Mouse (Mus musculus): ENCODE results near the gene Asl. TPM values are rescaled to one million over a fixed set of nuclear protein-coding genes. Genes with fewer than 3 reads are reported as not detected.
"Not testable (repeated sequence)": the region's sequence is repeated elsewhere in the genome, so short reads cannot be mapped to it uniquely, and the experiment has no call there.

Asl gene
- total and polyA plus RNA-seq, 2 experiments from 2014 or later = 31.4 to 43.2 TPM

GRCm38 (mm10) chr5:130037752-130038455 lies 8.9 kb upstream of the Asl start:
- peak; percentile 74 for TF ChIP-seq CTCF (IDR thresholded peaks at IDR 0.05; ENCODE audit: low read depth)
- Histone ChIP-seq H3K4me3 (ENCODE audit: low read length) (no peak overlapping the region), H3K36me3 (ENCODE audit: insufficient read depth, low read length) (peaks cover 44% of the 10 kb centered on the region), H3K4me2 (ENCODE audit: low read depth, low read length) (no peak overlapping the region), H3K27me3 (ENCODE audit: insufficient read depth, low read length) (no peaks in the 10 kb centered on the region), H3K9me3 (ENCODE audit: low read length) (no peaks in the 10 kb centered on the region), H3K9ac (replicated peaks; ENCODE audit: low read length) (no peak overlapping the region), H3K27ac (no peak overlapping the region), H3K4me1 (ENCODE audit: insufficient read depth, low read length) (no peaks in the 10 kb centered on the region)
- WGBS = 66% methylated on average over 19 of the region's 19 CpGs
- ATAC-seq (no peak), DNase-seq (ENCODE audit: low spot score) (peak; percentile 74)

GRCm38 (mm10) chr5:130036300-130036699 lies 7.3 kb upstream of the Asl start:
- not testable (repeated sequence) for H3K4me2 ChIP-seq (ENCODE audit: low read depth, low read length); DNase-seq (ENCODE audit: low spot score); H3K9me3 ChIP-seq (ENCODE audit: low read length); H3K9ac ChIP-seq (replicated peaks; ENCODE audit: low read length); H3K4me3 ChIP-seq (ENCODE audit: low read length); H3K27me3 ChIP-seq (ENCODE audit: insufficient read depth, low read length); H3K27ac ChIP-seq; H3K4me1 ChIP-seq (ENCODE audit: insufficient read depth, low read length); ATAC-seq
- WGBS = 67% methylated on average over 2 of the region's 2 CpGs
- peaks cover 30% of the 10 kb centered on the region for H3K36me3 ChIP-seq (ENCODE audit: insufficient read depth, low read length)
- peak; percentile 48 for TF ChIP-seq CTCF (IDR thresholded peaks at IDR 0.05; ENCODE audit: low read depth)

GRCm38 (mm10) chr5:130033869-130034268 lies 4.8 kb upstream of the Asl start:
- ATAC-seq (no peak), DNase-seq (ENCODE audit: low spot score) (no peak)
- Histone ChIP-seq H3K4me2 (ENCODE audit: low read depth, low read length) (no peak overlapping the region), H3K4me1 (ENCODE audit: insufficient read depth, low read length) (peaks cover 6% of the 10 kb centered on the region; the same call in 1 of the 2 replicates), H3K27me3 (ENCODE audit: insufficient read depth, low read length) (no peaks in the 10 kb centered on the region), H3K36me3 (ENCODE audit: insufficient read depth, low read length) (peaks cover 21% of the 10 kb centered on the region), H3K9me3 (ENCODE audit: low read length) (no peaks in the 10 kb centered on the region), H3K27ac (no peak overlapping the region), H3K9ac (replicated peaks; ENCODE audit: low read length) (no peak overlapping the region), H3K4me3 (ENCODE audit: low read length) (no peak overlapping the region)
- WGBS = 78% methylated on average over 2 of the region's 2 CpGs
- no peak for TF ChIP-seq CTCF (IDR thresholded peaks at IDR 0.05; ENCODE audit: low read depth)

GRCm38 (mm10) chr5:130031410-130032390 lies 2.7 kb upstream of the Asl start:
- H3K4me3 ChIP-seq (ENCODE audit: low read length) = no peak overlapping the region
- TF ChIP-seq CTCF (IDR thresholded peaks at IDR 0.05; ENCODE audit: low read depth) = no peak
- peaks cover 12% of the 10 kb centered on the region for H3K36me3 ChIP-seq (ENCODE audit: insufficient read depth, low read length)
- H3K27ac ChIP-seq = no peak overlapping the region
- peaks cover 6% of the 10 kb centered on the region; the same call in 1 of the 2 replicates for H3K4me1 ChIP-seq (ENCODE audit: insufficient read depth, low read length)
- no peak for ATAC-seq
- 89% methylated on average over 19 of the region's 19 CpGs for WGBS
- no peaks in the 10 kb centered on the region for H3K27me3 ChIP-seq (ENCODE audit: insufficient read depth, low read length)
- no peaks in the 10 kb centered on the region for H3K9me3 ChIP-seq (ENCODE audit: low read length)
- no peak overlapping the region for H3K9ac ChIP-seq (replicated peaks; ENCODE audit: low read length)
- H3K4me2 ChIP-seq (ENCODE audit: low read depth, low read length) = no peak overlapping the region
- DNase-seq (ENCODE audit: low spot score) = no peak

- Histone ChIP-seq H3K36me3 (ENCODE audit: insufficient read depth, low read length) (no peaks in the 10 kb centered on the region), H3K4me3 (ENCODE audit: low read length) (no peak overlapping the region), H3K9me3 (ENCODE audit: low read length) (no peaks in the 10 kb centered on the region), H3K27ac (no peak overlapping the region), H3K4me1 (ENCODE audit: insufficient read depth, low read length) (peaks cover 6% of the 10 kb centered on the region; the same call in 1 of the 2 replicates), H3K4me2 (ENCODE audit: low read depth, low read length) (no peak overlapping the region), H3K9ac (replicated peaks; ENCODE audit: low read length) (no peak overlapping the region), H3K27me3 (ENCODE audit: insufficient read depth, low read length) (no peaks in the 10 kb centered on the region)
- ATAC-seq = no peak
- WGBS = 84% methylated on average over 7 of the region's 7 CpGs
- DNase-seq (ENCODE audit: low spot score) = no peak
- TF ChIP-seq CTCF (IDR thresholded peaks at IDR 0.05; ENCODE audit: low read depth) = no peak
Observed at GRCm38 (mm10) chr5:130027696-130028095, 1.4 kb downstream of the Asl start.

GRCm38 (mm10) chr5:130027134-130027533 lies 1.9 kb downstream of the Asl start:
- Histone ChIP-seq H3K4me3 (ENCODE audit: low read length) (no peak overlapping the region), H3K9me3 (ENCODE audit: low read length) (no peaks in the 10 kb centered on the region), H3K27me3 (ENCODE audit: insufficient read depth, low read length) (no peaks in the 10 kb centered on the region), H3K4me2 (ENCODE audit: low read depth, low read length) (no peak overlapping the region), H3K27ac (no peak overlapping the region), H3K9ac (replicated peaks; ENCODE audit: low read length) (no peak overlapping the region), H3K36me3 (ENCODE audit: insufficient read depth, low read length) (no peaks in the 10 kb centered on the region), H3K4me1 (ENCODE audit: insufficient read depth, low read length) (peaks cover 6% of the 10 kb centered on the region; the same call in 1 of the 2 replicates)
- ATAC-seq = no peak
- WGBS = 71% methylated on average over 5 of the region's 5 CpGs
- DNase-seq (ENCODE audit: low spot score) = no peak
- no peak for TF ChIP-seq CTCF (IDR thresholded peaks at IDR 0.05; ENCODE audit: low read depth)
